Mouse (Mus musculus) left cerebral cortex, postnatal 10 days (tissue): ENCODE data around the gene Thsd7b. TPM values are rescaled to one million over a fixed set of nuclear protein-coding genes. Genes with fewer than 3 reads are reported as not detected.
"Not testable (repeated sequence)": the region's sequence is repeated elsewhere in the genome, so short reads cannot be mapped to it uniquely, and the experiment has no call there.

Experiments
- DNase-seq, 2 experiments: peaks; one replicate each; pipeline ENCODE4 v3.0.0; 2021 to 2022; ENCODE audit warnings: low spot score in 2 of 2, mixed read lengths in 1 of 2; ENCODE audit errors: extremely low spot score in 1 of 2
- intact Hi-C: fragments of 180-260 bp; cut with DNase I; formaldehyde crosslinking; loops from one replicate; pipeline ENCODE4 v1.15.1; 2025
- total RNA-seq, 2 experiments: library from RNA; stranded (reverse); gene quantifications; 2 replicates each; pipeline ENCODE4 v1.2.3; 2021

Gene Thsd7b
- total RNA-seq, 2 experiments from 2014 or later, result 14.8 to 18.0 TPM

DNA sequence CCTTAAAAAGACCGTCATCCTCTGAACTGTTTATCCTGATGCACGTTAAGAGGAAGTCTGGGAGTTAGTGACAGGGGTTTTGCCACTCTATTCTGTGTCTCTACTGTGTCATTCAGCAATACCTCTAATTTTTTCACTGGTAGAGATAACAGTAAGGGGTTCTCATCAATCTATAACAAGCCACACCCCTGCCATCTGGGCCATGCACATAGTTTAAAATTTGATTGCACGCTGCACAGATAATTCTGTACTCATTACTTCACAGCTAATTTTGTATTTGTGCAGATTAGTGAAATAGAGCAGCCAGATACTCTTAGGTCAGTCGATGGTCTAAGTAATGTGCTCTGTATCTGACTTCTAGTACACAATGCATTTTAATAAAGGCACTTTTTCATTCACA is 673.9 kb downstream of the Thsd7b start:
- DNase-seq, result no peak
- intact Hi-C loops, result no loop called here

DNA sequence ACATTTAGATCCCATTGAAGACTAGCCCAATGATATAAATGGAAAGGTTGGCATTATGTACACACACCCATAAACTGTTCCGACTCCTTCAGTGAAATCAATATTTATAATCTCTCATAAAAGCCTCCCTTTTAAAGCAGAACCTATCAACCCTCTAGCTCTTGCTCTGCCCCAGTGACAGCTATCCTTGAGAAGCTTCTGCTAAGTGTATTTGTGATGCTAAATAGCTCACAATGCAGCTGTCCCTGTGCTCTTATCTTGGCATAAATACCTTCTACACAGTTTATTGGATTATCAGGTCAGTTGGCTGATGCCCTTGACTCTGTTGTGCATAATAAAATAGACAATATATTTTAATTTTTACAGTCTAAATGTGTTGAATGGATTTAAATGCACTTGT is 682.4 kb downstream of the Thsd7b start:
- no peak for DNase-seq
- intact Hi-C loops, result no loop called here

DNA sequence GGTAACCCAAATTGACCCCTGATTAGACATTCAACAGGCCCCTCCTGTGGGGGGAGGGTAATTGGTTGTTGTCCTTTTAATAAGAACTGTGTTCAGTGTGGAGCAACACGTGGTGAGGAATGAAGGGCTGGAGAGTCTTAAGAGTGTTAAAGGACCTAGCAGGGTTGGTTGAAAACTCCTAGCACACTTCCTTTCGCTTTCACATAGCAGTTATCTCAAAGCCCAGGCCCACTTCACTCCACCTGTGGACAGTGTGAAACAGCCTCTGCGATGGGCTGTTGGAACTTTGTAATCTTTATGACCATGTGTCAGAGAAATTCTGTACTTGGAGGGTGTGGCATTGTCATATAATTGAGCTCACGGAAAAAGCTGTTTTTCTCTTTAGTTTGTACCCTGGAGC is 683.5 kb downstream of the Thsd7b start:
- DNase-seq, result no peak
- intact Hi-C loops, result no loop called here

DNA sequence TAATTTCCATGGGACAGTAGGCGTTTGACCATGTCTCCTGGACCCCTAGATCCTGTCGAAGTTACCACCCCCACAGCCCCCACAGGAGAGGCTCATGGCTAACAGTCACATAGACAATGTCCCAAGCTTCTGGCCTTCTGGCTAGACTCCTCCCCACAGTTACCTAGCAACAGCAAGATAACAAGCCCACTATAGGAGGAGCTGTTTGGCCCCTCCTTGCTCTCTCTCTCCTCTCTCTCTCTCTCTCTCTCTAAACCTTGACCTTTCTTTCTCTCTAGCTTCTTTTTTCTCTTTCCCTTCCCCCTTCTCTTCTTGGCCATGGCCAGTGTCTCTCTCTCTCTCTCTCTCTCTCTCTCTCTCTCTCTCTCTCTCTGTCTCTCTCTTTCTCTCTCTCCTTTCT is 686.2 kb downstream of the Thsd7b start:
- DNase-seq, intact Hi-C loops: not testable (repeated sequence)

DNA sequence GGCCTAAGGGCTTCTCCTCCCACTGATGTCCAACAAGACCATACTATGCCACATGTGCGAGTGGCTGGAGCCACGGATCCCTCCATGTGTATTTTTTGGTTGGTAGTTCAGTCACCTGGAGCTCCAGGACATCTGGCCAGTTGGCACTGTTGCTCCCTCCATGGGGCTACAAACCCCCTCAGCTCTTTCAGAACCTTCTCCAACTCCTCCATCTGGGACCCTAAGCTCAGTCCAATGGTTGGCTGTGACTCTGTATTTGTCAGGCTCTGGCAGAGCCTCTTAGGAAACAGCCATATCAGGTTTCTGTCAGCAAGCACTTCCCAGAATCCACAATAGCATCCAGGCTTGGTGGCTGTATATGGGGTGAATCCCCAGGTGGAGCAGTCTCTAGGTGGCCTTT is 690.1 kb downstream of the Thsd7b start:
- no peak for DNase-seq
- intact Hi-C loops, result no loop called here

DNA sequence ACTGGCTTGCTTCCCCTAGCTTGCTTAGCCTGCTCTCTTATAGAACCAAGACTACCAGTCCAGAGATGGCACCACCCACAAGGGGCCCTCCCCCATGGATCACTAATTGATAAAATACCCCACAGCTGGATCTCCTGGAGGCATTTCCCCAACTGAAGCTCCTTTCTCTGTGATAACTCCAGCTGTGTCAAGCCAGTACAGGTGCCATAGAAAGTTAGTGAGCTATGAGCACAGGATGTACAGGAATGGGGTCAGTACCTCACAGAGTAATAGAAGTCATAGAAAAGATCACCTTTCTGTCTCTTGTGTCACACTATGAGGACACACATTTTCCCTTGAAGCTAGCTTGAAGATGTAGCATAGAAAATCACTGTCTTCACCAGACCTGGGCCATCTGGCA is 716.1 kb downstream of the Thsd7b start:
- DNase-seq, intact Hi-C loops: not testable (repeated sequence)

DNA sequence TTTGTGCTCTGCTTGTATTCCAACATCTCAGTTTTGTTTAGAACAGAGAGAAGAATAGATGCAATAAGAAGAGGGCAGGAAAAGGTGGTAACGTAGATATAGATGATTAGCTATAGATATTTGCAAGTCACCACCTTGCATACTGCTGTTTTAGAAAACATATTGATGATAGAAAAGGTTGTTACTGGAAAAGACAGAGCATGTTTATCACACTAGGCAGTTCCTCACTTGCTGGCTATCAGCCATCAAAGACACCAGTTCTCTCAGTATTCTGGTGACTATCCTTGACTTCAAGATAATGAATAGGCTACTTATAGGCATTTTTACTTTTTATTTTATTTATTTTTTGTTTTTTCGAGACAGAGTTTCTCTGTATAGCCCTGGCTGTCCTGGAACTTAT is 717.7 kb downstream of the Thsd7b start:
- no peak for DNase-seq
- intact Hi-C loops, result no loop called here

DNA sequence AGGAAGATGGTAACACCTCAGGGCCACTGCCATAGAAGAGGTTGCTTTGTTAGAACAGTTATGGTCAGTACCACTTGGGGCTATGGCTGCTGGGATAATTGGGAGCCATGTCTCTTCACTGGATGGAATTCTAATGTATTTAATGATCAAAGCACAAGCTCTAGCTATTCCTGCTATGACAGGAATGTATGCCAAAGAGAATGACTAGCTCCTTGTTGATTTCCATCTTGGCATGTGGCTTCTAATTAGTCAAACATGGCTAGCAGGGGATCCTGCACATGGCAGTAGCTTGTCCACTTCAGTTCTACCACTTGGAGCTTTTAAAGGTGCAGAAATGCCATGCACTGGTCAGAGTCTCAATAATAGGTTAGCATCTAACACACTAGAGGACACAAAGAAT is 781.9 kb downstream of the Thsd7b start:
- no peak for DNase-seq
- intact Hi-C loops, result no loop called here

DNA sequence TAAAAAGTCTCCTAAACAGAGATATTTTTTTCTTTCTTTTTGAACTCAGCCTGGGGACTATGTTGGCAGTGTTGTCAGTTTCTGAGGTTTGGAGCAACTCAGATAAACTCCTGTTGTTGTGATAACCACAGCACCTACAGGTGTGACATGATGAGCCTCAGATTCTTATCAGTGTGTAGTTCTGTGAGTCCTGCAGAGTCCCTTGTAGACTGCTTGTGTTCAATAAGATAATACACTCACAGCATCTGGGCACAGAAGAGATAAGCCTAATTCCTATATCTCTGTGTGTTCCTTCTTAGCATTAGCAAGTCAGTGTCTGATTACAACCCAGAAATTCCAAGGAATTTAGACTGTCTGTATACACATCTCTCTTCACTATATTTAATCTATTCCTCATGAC is 789.0 kb downstream of the Thsd7b start:
- intact Hi-C loops, result no loop called here
- DNase-seq, result no peak

DNA sequence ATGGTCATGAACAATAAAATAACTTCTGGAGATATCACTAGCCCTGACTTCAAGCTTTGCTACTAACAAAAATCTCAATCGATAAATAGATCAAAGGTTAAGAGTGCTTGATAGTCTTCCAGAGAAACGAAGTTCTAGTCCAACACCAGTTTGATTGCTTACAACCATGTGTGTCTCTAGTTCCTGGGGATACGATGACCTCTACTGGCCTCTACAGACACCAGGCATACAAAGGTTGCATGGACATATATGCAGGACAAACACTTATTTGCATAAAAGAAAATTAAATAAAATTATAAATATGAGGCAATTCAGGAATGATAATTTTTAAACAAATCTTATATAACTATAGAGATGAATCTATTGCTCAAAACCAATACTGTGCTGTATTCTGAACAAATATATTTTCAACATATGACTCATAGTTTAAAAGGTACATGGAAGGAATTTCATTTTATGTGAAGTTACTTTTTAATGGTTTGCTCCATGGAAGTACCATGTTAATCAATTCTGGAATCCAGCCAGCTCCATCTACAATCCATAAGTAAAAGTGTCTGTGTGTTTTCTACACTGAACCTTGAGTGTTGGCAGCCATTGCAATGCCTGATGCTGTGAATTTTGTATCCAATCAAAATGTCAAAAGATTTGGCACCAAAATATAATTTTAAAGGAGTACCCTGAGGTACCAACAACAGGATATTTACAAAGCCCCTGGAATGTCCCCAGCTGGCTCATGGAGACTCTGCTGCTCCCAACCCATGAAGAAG is 793.3 kb downstream of the Thsd7b start:
- no peak for DNase-seq
- intact Hi-C loops, result no loop called here

DNA sequence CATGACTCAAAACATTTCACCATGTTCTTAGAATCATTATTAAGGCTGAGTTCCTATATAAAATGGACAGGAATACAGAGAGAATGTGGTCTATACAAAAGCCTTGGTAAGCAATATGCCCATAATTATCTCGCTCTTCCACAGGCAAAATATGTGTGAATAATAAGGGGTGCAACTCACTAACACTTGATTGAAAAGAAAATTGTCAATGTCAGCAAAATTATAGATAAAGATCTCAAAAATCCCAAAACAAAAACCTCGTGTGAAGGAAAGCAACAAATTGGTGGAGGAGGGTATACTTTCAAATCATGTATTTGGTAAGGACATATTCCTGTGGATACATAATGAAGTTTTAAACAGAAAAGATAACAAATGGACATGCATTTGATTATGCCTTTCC is 810.7 kb downstream of the Thsd7b start:
- intact Hi-C loops, result no loop called here
- no peak for DNase-seq

DNA sequence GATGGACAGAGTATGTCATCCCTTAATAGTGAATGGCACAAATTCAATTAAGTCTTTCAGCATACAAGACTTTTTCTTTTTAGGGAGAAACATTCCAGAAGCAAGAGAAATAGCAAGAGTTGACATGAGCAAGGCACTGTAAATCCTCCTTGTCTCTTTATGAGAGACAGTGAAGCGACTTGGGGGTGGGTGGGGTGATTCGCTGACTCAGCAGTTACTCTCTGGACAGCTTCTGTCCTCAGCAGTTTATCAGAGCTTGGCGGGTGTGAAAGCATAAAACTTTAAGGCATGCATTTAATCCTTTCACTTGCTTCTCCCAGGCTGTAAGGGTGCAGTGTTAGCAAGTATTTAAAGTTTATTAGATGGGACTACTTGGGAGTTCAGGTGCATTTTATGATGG is 812.1 kb downstream of the Thsd7b start:
- intact Hi-C loops, result no loop called here
- no peak for DNase-seq

DNA sequence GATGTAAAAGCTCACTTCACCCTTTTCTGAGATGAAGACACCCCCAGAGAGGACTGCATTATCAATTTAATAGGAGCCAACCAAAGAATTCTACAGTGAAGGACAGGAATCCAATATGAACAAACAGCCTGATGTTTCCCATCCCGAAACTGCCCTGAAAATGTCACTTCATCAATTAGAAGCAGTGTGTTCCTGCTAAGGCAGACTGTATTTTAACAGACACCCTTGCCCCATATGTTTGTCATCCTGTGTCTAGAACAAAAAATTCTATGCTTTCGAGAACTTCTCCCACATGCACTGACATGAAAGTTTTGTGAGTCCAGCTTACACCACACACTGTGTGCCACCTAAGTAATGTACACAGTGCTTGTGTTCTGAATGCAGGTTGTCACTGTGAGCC is 812.8 kb downstream of the Thsd7b start:
- intact Hi-C loops, result no loop called here
- no peak for DNase-seq

DNA sequence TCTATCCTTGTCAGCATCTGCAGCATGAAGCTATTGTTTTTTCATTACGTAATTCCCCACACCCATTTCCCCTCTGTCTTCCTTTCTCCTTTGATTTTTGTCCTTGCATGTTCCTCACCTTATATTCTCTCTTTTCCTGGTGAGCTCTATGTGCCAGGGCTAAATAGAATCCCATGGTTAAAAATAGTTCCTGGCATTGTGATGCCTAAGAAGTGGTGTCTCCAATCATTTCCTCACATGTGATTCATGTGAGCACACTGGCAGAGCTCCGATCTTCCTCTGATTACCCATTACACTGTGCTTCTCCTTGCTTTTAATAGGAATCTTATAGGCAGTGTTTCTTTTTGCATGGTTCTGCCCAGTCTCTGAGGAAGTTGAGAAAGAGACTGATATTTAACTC is 826.1 kb downstream of the Thsd7b start:
- intact Hi-C loops, result no loop called here
- no peak for DNase-seq

DNA sequence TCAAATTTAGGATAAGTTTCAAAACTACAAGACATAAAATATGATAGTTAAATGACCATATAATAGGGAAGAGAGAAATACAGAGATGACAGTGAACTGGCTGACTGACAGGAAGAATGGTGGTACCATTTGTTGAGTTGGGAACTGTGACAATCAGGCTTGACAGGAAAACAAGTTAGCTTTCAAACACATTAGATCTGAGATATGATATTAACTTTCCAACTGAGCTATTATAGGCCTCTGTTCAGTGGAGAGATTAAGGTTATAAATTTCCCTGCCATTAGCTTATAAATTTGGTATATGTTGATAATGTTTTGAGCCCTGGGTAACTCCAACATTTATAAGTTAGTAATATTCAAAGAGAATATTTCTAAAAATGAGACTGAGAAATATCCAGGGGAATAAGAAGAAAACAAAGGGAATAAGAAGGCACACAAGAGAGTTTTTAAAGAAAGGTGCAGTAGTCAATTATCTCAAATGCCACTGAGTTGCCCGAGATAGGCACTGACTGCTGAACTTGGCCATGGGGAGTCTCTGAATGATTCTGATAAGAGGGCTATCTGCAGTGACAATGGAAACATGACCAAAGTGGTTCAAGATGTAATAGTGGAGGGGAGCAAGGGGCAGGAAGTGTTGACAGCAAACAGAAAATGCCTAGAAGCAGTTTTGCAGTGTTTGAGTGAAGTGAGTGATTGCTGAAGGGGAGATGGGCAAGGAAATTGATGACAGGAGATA is 839.6 kb downstream of the Thsd7b start:
- intact Hi-C loops, result no loop called here
- DNase-seq, result no peak

DNA sequence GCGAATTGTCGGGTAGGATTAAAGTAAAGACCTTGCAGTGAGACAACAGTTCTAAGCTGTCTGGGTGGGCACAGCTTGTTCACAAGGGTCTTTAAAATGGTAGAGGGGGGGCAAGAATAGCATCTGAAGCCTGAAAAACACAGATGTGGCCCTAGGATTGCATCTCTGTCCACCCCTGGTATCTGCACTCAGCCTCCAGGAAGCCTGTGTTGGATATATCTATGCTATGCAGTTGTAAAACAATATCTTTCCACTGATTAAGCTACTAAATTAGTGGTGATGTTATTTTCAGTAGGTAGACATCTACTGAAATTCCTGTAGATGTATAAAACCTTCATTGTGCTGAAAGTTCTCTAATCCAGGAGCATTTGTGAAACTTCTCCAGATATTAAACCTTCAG is 840.4 kb downstream of the Thsd7b start:
- intact Hi-C loops, result no loop called here

DNA sequence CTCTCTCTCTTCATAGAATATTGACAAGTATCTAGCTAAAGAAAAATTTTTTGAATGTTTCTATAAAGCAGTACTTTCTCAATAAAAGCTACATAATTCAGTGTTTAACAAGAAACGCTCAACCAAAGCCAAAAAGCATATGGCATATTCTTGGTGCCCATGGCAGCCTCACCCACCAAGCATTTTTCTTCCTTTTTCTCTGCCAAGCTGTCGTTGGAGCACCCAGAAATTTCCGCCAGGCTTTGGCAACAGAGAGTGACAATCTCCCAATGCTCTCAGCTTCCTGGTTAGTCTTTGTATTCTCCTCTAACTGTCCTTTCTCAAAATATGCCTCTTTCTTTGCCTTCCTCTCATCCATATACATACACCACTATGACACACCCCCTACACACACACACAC is 857.8 kb downstream of the Thsd7b start:
- intact Hi-C loops, result no loop called here
- peak in 1 of 2 experiments; percentile 7 for DNase-seq

More for the DNA sequence above, 840.4 kb downstream of the Thsd7b start:
- no peak for DNase-seq

DNA sequence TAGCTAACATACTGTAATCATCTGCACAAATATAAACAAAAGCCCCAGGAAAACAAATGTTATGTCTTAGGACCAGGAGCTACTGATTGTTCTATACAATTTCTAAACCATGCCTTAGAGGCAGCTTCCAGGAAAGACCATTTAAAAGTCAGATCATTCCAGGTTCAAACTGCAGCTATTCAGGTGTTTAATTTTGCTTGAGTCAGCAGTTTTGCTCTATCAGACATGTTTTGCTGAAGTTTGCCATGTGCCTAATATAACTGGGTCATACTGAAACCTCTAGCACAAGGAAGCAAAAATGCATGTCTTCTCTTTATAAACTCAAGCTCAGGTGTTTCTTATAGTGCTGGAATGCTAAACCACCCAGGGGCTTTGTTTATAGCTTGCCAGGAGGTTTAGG is 893.1 kb downstream of the Thsd7b start:
- intact Hi-C loops, result no loop called here
- no peak for DNase-seq

DNA sequence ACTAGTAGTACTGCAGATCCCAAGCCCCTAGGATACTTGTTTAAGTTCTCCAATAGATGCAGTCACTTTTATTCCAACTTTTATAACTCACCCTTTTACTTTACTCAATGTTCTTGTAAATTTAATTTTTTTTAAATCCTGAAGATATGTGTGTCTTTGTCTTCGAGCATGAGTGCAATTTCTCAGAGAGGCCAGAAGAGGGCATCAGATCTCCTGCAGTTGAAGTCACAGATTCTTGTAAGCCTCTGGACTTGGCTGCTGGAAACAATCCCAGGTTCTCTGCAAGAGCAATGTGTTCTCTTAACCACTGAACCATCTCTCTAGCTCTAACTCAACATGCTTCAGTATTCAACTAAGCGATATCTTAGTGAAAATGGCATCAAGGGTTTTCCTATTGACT is 894.2 kb downstream of the Thsd7b start:
- intact Hi-C loops, result no loop called here
- DNase-seq, result no peak

DNA sequence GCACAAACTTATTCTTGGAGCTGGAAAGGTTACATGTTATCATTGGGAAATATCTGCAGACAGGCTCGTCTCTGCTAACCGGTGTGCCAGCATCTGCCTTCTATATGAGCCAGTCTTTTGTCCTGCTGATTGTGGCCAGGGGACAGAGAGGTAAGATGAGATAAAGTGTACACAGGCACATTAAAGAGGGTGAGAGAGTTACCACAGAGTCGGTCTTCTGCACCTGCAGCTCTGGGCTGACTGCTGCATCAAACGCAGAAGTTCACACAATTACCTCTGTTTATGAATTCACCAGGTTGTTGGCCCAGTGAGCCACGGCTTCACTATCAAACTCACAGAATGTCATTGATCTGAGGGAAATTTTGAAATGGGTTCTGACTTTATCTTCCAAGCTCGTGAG is 896.8 kb downstream of the Thsd7b start:
- intact Hi-C loops, result no loop called here
- DNase-seq, result no peak

DNA sequence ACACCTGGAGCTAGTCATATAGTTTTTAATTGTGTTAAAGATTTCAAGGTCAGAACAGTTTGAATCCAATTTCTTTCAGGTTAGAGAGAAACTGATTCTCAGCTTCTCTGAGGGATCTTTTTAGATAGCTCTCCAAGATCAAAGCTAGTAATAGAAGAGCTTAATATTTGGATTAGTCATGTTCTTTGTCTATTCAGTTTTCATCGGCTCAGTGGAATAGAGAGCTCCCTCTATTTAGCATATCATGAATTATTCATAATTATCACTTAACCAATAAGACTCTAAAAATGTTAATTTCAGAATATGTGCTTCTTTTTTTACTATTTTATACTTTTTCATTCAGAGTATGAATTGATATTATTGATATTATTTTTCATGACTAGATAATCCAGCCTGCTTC is 897.2 kb downstream of the Thsd7b start:
- intact Hi-C loops, result no loop called here
- DNase-seq, result no peak
